Mouse (Mus musculus) limb, embryonic 14.5 days (tissue): ENCODE data around the gene Rspo1. TPM values are rescaled to one million over a fixed set of nuclear protein-coding genes. Genes with fewer than 3 reads are reported as not detected.

Experiments
- ATAC-seq: fragments of 200-750 bp; cut with Nextera tagmentation; 2 replicates; pipeline ENCODE4 v1.8.0; 2017; ENCODE audit warnings: low read depth, moderate number of reproducible peaks, moderate TSS enrichment; ENCODE audit not compliant: low FRiP score
- DNase-seq: peaks from one replicate; pipeline ENCODE4 v3.0.0-alpha.2; 2015; ENCODE audit warnings: low spot score
- H3K27ac ChIP-seq: fragments of 300-500 bp; sonication (generic); replicated peaks from 2 replicates; pipeline ENCODE4 v1.5.1; 2014; ENCODE audit warnings: low read depth, mild to moderate bottlenecking, low read length, moderate library complexity, mixed read lengths
- H3K27me3 ChIP-seq: fragments of 300-500 bp; sonication (generic); 2 replicates; pipeline ENCODE4 v1.6.1; 2014; ENCODE audit warnings: low read length, mixed read lengths; ENCODE audit not compliant: control insufficient read depth, insufficient read depth
- H3K36me3 ChIP-seq: fragments of 300-500 bp; sonication (generic); 2 replicates; pipeline ENCODE4 v1.6.1; 2014; ENCODE audit warnings: mild to moderate bottlenecking, low read length, moderate library complexity, mixed read lengths; ENCODE audit not compliant: control insufficient read depth, insufficient read depth
- H3K4me1 ChIP-seq: fragments of 300-500 bp; sonication (generic); 2 replicates; pipeline ENCODE4 v1.6.1; 2014; ENCODE audit warnings: antibody characterized with exemption, low read length, mixed read lengths; ENCODE audit not compliant: control insufficient read depth, insufficient read depth
- H3K4me2 ChIP-seq: fragments of 300-500 bp; sonication (generic); replicated peaks from 2 replicates; pipeline ENCODE4 v1.6.1; 2014; ENCODE audit warnings: low read depth, mild to moderate bottlenecking, low read length, moderate library complexity; ENCODE audit not compliant: severe bottlenecking
- H3K4me3 ChIP-seq: fragments of 300-500 bp; sonication (generic); replicated peaks from 2 replicates; pipeline ENCODE4 v1.5.1; 2014; ENCODE audit warnings: low read length
- H3K9ac ChIP-seq: fragments of 300-500 bp; sonication (generic); 2 replicates; pipeline ENCODE4 v1.6.1; 2014; ENCODE audit warnings: mild to moderate bottlenecking, low read depth, low read length, moderate library complexity; ENCODE audit not compliant: severe bottlenecking
- H3K9me3 ChIP-seq: fragments of 300-500 bp; sonication (generic); 2 replicates; pipeline ENCODE4 v1.6.1; 2016; ENCODE audit warnings: low read length; ENCODE audit not compliant: control insufficient read depth
- POLR2A ChIP-seq: fragments of 200-500 bp; IDR thresholded peaks from 2 replicates; pipeline ENCODE4 v1.8.0; 2012; ENCODE audit warnings: inconsistent platforms, mild to moderate bottlenecking, moderate library complexity, borderline replicate concordance; ENCODE audit not compliant: insufficient read depth, insufficient read length; ENCODE audit errors: extremely low read depth
- WGBS: fragments of 180-500 bp; shearing (Covaris S2); extraction: QIAGEN DNeasy Blood & Tissue Kit; methylation state at CpG from one replicate; pipeline ENCODE4 v1.1.7; 2014; 5-methylcytosine and 5-hydroxymethylcytosine counted together
- polyA plus RNA-seq, 2 experiments: library from polyadenylated mRNA; depleted of rRNA in 1 of 2; stranded (reverse) in 1 of 2; unstranded in 1 of 2; fragments of >200 nt; fragmentation: Nextera tagmentation in 1 of 2; extraction: Ambion mirVana in 1 of 2; gene quantifications; 2 replicates each; pipeline versions ENCODE4 v1.2.1 to v1.2.3; 2012 to 2014

Gene Rspo1
- polyA plus RNA-seq, 2 experiments: 5.5 to 8.8 TPM

DNA sequence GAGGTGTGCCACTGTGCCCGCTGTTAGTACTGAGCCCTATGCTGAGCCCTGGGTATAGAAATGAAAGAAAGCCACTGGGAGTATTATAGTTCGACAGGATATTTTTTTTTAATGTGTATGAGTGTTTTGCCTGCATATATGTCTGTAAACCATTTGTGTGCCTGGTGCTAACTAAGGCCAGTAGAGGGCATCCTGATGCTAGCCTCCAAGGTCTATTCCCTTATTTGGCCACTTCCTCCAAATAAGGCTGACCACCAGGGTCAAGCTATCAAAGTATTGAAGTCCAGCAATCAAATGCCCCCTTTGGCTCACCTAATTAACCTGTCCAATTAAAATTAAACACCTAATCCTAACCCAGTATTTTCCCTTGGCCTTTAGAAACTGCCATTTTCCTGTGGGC, 41.3 kb upstream of the Rspo1 start:
- Histone ChIP-seq H3K4me3 (no peak overlapping the region), H3K27ac (no peak overlapping the region), H3K36me3 (peaks cover 23% of the 10 kb centered on the region), H3K9ac (no peak overlapping the region), H3K4me1 (no peaks in the 10 kb centered on the region), H3K4me2 (no peak overlapping the region), H3K27me3 (peaks cover 6% of the 10 kb centered on the region; the same call in 1 of the 2 replicates), H3K9me3 (no peaks in the 10 kb centered on the region)
- no peak for ATAC-seq
- TF ChIP-seq POLR2A: no peak
- 57% methylated on average over 2 of the region's 2 CpGs for WGBS
- DNase-seq: no peak

DNA sequence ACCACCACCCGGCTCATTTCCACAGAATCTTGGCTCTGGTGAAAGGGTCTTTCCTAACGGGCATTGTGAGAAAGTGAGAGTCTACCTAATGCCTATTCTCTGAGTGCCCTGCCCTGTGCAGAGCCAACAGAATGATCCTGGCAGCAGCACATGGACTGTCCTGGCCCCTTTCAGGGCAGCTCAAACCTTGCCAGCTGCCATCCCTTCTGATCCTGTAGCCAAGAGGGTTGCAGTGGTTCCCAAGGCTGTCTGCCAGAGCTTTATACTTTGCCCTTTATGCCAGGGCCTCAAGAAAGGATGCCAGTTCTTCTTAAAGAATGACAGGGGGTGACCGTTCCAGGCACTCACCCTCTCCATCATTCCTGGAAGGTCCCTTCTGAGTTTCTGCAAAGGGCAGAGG, 36.7 kb upstream of the Rspo1 start:
- ATAC-seq (no peak), DNase-seq (no peak)
- Histone ChIP-seq H3K36me3 (no peaks in the 10 kb centered on the region), H3K9me3 (no peaks in the 10 kb centered on the region), H3K27ac (no peak overlapping the region), H3K9ac (no peak overlapping the region), H3K27me3 (peaks cover 10% of the 10 kb centered on the region; the same call in 1 of the 2 replicates), H3K4me2 (no peak overlapping the region), H3K4me1 (peaks cover 10% of the 10 kb centered on the region), H3K4me3 (no peak overlapping the region)
- TF ChIP-seq POLR2A: no peak
- WGBS: 84% methylated on average over 3 of the region's 3 CpGs

DNA sequence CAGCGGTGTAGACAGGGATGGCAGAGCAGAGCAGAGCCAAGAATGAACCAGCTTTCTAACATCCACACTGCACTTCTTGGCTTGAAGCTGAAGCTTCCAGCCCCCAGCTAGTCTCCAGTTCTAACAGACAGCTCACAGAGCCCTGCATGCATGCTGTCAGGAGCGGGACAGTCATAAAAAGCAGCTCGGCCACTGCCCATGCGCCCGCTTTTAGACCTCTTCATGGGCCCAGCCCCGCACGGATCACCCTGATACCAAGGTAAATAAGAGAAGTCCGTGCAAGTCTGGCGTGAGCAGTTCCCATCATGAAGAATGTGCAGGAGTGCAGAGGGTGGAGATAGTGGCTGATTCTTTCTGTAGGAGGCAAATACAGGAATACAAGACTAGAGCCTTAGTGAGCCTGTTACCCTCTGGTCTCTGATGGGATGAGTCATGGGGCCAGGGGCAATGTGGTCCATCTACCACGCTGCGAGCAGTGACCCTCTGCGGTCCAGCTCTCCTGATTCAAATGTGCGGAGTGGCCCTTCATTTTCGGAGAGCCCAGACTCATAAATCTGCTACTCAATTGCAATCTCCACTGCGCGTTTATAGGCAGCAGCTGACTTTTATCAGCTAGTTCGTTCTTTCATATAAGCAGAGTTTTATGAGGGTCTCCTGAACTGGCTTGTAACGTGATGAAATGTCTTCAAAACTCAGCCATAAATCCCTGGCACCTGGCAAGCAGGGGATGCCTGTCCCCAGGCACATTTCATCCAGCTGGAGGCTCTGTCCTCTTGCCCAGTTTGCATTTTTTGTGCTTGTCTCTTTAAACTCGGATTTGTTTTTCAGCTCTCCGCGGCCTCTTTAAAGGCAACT, 35.8 kb upstream of the Rspo1 start:
- Histone ChIP-seq H3K36me3 (no peaks in the 10 kb centered on the region), H3K9ac (no peak overlapping the region), H3K4me3 (no peak overlapping the region), H3K27me3 (peaks cover 10% of the 10 kb centered on the region; the same call in 1 of the 2 replicates), H3K9me3 (no peaks in the 10 kb centered on the region), H3K27ac (no peak overlapping the region), H3K4me1 (peaks cover 10% of the 10 kb centered on the region), H3K4me2 (0 out of 2 replicates have a peak overlapping the region, but pooled peaks have one; percentile 15)
- 19% methylated on average over 21 of the region's 21 CpGs for WGBS
- ATAC-seq: peak; percentile 60; the same call in 1 of the 2 replicates
- DNase-seq: peak; percentile 68
- no peak for TF ChIP-seq POLR2A

DNA sequence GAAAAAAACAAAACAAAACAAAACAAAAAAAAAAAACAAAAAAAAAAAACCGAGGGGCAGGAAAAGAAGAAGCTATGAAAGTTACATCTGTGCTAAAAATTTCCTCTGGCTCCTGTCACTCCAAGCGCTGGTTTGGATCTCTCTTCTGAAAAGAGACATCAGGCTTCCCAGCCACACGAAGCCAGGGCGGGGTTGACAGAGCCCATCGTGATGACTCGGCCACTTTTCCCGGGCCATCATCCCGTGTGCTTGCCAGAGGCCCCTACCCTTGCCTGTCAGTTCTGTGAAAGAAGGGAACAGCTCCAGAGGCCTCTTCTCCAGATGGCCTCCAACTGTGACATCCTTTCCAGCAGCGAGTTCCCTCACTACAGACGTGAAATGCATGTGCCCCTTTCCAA, 35.2 kb upstream of the Rspo1 start:
- H3K9me3 ChIP-seq: no peaks in the 10 kb centered on the region
- H3K4me1 ChIP-seq: peaks cover 10% of the 10 kb centered on the region
- TF ChIP-seq POLR2A: no peak
- no peaks in the 10 kb centered on the region for H3K36me3 ChIP-seq
- ATAC-seq (no peak), DNase-seq (no peak)
- H3K9ac ChIP-seq: no peak overlapping the region
- H3K27ac ChIP-seq: no peak overlapping the region
- WGBS: 15% methylated on average over 10 of the region's 10 CpGs
- H3K4me3 ChIP-seq: no peak overlapping the region
- H3K4me2 ChIP-seq: no peak overlapping the region
- H3K27me3 ChIP-seq: peaks cover 10% of the 10 kb centered on the region; the same call in 1 of the 2 replicates

DNA sequence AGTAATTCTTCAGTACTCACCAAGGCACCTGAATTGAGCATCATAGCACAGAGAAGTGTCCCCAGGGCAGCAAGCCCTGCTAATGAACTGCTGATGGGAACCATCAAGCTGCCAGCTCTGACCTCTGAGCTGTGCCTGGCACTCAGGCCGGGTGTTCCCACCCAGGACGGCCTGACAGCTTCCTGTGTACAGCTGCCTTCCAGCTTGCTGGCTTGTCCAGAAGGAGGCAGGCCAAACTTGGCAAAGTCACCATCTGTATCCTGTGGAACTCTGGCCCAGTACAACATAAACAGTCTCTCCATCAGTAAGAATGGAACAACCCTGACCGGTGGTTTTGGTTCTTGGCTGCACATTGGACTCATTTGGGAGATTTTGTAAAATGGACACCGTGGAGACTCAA, 32.7 kb upstream of the Rspo1 start:
- no peak overlapping the region for H3K4me2 ChIP-seq
- no peak for ATAC-seq

More for the DNA sequence above, 32.7 kb upstream of the Rspo1 start:
- TF ChIP-seq POLR2A: no peak
- WGBS: 47% methylated on average over 4 of the region's 4 CpGs
- H3K4me3 ChIP-seq: no peak overlapping the region
- no peak for DNase-seq
- H3K36me3 ChIP-seq: no peaks in the 10 kb centered on the region
- H3K27ac ChIP-seq: no peak overlapping the region
- H3K27me3 ChIP-seq: peaks cover 5% of the 10 kb centered on the region; the same call in 1 of the 2 replicates
- H3K9me3 ChIP-seq: no peaks in the 10 kb centered on the region
- H3K4me1 ChIP-seq: peaks cover 10% of the 10 kb centered on the region
- no peak overlapping the region for H3K9ac ChIP-seq
